Mouse (Mus musculus): ENCODE measurements around the gene Vps26c.
A peak's percentile ranks its signal among the peaks of the same experiment; 100 is the strongest.
"Not testable (repeated sequence)": the region's sequence is repeated elsewhere in the genome, so short reads cannot be mapped to it uniquely, and the experiment has no call there.

Vps26c gene

DNA sequence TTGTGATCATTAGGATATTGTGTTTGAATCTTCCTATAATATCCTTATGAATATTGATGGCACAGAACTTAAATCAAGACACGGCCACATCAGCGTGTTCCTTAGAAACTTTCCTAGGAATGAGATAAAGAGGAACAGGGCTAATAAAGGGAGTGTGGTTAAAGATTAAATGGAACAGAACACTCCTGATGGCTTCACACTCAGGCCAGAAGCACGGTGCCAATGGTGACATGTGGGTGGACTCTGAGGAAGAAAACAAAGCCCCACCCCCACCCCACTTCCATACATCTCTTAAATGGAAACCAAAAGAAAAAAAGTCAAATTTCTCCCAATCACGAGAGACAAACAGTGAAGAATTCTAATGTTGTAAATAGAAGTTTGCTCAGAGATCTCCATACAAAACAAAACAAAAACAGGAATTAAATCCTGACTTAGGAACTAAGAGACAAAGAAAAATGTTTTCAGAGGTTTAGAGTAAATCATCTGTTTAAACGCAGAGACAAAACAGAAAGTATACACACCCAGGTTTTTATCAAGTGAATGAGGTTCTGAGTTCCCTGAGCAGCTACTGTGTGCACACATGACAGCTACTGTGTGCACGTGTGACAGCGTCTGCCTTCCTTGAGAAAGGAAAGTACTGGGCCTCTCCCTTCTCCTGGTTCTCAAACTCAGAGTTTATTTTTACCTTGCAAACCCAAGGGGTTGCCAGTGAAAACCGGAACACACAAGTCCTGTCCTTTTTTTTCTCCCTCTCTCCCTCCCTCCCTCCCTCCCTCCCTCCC, 19.3 kb upstream of the Vps26c start:
- no peak for DNase-seq (ENCODE audit: low read depth, low spot score)

DNA sequence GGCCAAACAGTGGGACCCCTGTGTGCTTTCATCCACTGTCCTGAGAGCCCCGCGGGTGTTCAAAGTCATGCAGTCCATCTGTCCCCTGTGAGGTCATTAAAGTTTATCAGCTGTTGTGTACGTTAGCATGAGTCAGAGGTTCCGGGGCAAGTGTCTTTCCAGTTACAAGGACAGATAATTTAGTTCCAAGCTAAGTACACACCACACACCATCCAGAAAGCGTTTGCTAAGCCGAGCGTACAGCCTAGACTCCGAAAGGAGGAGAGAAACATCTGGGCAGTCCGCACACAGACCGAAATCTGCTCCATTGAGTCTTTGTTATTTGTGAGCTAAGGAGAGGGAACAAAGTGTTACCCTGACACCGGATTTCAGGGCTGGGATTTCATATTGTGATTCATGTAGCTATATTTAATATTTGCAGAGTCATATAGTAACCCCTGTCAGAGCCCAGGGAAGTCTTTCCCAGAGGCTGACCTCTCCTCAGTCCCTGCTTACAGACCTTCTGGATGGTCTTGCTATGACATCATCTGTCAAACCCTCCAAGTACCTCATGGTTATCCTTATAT, 18.0 kb upstream of the Vps26c start:
- no peak for DNase-seq (ENCODE audit: low read depth, low spot score)

DNA sequence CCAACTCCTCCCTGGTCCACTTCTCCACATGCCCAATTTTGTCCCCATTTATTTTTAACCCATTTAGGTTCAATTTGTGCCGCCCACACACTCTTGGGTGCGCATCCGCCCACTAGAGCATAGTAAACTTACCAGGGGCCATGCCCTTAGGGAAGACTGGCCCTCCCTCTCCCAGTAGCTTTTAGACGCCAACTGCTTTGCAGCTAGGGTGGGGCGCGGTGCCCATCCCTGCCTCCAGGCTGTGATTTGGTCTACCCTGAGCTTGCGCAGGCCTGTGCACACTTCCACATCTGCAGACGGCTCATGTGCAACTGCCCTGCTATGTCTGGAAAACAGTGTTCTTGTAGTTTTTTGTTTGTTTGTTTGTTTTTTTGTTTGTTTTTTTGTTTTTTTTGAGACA, 16.3 kb upstream of the Vps26c start:
- DNase-seq (ENCODE audit: low read depth, low spot score): no peak

DNA sequence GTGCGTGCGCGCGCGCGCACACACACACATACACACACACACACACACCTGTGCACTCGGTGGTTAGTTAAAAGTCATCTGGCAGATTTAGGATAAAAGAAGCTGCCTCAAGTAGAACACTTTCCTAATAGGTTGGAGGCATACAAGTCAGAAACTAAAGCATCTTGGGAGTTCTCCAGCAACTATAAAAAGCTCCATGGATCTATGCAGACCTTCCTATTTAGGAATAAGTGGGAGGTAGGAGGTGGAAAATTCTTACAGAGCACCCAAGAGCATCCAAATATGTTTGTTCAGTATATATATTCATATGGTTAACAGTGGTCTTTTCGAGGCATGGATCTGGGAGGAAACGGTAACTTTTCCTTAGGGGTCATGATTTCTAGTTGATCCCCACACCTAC, 13.5 kb upstream of the Vps26c start:
- no peak for DNase-seq (ENCODE audit: low read depth, low spot score)

DNA sequence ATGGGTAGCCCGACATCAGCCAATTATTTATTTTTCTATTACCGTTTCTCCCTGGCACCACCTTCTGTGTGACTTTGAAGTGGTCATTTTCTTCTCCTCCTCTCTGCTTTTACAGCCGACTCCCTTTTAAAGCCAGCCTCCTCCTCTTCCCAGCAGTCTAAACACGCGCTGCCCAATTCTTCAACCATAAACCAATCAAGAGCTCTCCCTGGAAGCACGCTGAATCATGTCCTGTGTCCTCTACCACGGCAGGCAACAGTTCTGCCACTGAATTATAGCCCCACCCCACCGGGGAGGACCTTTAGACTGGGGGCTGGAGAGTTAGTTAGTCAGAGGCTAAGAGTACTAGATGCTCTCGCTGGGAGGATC, 10.5 kb upstream of the Vps26c start:
- peak; percentile 26 for DNase-seq (ENCODE audit: low read depth, low spot score)

DNA sequence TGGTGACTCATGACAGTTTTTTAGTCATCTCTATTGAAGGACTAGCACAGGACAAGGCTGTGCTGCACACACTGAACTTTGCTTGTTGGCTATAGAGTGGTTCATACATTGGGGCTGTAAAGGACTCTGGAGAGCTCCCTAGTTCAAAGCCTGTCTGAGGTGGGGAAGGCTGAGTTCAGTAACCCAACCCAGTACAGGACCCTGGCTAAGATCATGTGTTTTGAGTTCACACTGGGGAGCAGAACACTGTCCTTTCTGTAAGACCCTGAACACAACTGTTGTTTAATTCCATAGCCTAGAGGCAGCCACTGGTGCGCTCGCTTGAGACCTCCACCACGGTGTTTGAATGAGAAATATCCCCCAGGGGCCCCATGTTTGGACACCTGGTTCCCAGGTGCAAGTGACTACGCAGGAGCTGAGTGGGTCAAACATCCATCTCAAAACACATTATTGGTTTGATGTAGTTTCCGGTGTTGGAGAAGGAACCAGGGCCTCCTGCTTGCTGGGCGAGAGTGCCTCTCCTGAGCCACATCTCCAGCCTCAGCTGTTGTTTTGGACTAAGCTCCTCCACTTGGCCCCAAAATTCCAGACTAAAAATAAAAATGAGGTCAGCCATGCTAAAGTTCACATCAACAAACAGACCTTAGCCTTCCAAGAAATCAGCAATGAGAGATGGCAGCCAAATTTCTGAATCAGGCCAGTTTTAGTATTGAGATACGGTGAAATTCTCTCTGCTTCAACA, 10.0 kb upstream of the Vps26c start:
- DNase-seq (ENCODE audit: low read depth, low spot score): peak; percentile 30

DNA sequence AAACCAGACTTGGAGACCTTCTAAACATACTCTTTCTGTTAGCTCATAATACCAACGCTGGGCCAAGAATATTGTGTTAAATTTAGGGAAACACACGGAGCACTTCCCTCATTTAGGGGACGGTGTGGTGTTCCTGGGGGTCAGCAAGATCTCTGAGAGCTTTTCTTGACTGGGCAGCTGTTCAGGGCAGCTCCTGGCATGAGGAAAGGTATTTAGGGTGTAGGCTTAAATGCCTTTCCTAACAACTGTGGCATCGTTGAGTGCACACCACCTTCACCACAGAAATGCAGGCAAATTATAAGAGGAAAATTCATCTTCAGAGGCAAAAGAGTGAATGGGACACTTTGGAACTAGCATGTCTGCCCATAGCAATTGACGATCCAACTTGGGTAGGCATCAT, 9.1 kb upstream of the Vps26c start:
- DNase-seq (ENCODE audit: low read depth, low spot score): no peak

DNA sequence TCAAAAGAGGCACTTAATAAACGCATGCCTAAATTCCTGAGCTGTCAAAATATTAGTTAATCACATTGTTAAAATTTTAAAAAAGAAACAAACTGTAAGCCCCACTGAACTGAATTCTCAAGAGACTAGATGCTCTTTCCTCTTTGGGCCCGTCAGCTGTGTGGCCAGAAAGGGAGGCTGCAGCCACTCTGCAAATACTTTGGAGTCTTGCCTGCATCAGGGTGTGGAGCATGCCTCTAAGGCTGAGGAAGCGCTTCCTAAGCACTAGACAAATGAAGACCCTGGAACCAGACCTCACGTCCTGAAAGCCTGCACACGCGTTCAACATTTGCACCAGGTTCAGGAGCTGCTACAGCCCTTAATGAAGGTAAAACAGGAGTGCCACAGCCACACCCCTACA, 7.0 kb upstream of the Vps26c start:
- no peak for DNase-seq (ENCODE audit: low read depth, low spot score)

DNA sequence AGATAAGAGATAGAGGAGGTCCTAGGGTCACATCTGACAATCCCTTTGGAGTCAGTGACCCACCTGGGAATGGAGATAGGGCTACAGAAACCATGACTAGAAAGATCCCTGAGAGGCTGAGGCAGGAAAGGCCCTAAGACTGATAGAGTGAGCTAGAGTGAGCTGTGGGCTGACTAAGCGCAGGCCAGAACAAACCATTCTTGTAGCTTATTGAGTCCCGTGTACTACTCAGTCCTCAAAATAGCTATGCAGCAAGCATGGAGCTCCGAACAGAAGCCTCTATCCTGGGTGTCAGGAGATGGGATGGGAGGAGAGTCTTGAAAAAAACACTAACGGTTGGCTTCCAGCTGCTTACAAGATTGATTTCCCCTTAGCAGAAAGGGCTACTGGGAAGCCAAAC, 4.6 kb upstream of the Vps26c start:
- no peak for DNase-seq (ENCODE audit: low read depth, low spot score)

DNA sequence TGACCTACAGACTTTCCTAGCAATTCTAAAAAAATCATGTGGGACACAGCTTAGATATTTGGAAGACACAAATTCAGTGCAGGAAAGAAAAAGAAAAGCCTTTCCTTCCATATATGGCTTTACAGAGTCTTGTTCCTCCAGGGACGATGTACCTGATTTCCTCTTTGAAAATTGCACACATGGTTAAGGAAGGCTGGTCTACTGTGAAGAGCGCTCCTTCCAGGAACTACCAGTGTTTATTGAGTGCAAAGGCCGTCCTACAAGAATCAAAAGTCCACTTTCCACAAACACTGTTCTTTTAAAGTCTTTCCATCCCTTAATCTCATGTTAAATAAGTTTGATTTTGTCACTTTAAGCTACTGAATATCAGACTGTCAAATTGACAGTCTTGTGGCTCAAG, 916 bp upstream of the Vps26c start:
- DNase-seq (ENCODE audit: low read depth, low spot score): no peak

DNA sequence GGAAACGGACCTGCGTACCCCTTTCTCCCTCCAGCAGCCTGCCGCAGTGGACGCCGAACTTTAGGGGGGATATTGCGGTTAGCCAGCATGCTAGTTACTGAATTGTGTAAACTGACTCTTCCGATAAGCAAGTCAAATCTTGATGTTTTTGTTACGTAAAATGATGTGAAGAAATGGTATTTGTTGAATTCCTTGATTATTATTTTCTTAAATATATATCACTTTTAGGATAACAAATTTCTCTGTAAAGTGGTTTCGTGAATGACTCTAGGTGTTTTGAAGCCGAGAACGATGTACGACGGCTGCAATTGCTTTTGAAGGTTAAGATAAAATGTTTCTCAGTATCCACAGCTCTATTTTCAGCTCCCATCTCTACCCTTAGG, 513 bp upstream of the Vps26c start:
- no peak for DNase-seq (ENCODE audit: low read depth, low spot score)

DNA sequence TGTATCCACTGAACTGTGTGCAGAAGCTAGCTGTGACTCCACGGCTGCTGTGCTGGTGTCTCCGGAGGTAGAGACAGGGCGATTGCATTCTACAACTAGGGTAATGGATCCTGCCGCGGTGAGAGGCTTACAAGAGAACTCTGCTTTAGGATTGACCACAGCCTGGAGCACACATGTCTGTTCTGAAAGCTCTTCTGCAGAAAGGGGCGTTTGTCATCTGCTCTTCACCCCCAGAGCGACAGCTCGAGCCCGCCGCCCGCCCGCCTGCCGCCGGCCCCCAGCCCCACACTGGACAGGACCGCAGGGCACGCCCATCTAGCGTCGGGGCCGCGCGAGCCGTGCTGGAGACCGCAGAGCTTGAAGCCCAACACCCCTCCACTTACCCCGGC, 681 bp downstream of the Vps26c start:
- DNase-seq (ENCODE audit: low read depth, low spot score): no peak

DNA sequence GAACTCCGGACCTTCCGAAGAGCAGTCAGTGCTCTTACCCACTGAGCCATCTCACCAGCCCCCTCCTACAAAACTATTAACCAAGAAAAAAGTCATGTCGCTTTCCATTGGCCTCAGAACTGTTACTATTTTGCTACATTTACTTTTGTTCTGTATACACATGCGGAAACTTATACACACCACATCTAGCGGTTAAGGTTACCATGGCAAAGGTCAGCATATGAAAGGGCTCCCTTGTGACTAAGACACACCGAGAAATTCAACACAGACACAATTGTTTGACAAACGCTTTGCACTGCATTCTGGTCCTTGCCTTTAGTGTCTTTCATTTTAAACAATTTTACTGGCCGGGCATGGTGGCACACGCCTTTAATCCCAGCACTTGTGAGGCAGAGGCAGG, 1.9 kb downstream of the Vps26c start:
- DNase-seq (ENCODE audit: low read depth, low spot score): no peak

DNA sequence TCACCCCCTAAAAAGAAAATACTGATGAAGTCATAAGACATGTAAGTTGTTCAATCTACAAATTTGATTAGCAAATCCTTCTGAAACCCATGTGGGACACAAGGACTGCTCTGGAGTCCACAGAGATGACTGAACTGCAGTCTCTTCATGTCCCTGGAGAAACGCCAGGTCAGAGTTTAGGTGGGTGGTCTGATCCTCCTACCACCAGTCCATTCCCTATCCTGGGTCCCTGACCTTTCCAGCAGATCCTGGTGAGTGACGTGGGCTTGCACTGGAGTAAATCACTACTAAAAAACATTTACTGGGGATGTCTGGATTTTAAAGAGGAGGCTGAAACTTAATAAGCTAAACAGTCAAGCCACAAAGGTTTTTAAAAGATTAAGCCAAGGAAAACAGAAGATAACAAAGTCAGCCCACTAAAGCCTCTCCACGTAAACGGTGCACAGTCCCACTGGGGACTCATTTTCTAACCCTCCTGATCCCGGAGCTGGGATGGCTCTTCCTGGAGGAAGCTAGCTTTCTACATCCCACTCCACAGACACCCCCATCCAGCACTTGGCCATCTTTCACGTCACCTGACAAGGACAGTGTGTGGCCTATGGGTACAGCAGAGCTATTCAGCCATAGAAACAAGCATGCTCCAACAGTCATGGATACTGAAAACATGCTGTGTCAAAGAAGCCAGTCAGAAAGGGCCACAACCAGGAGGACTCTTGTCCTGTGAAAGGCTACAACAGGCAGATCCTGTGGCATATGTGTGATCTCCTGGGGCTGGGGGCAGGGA, 2.8 kb downstream of the Vps26c start:
- no peak for DNase-seq (ENCODE audit: low read depth, low spot score)

DNA sequence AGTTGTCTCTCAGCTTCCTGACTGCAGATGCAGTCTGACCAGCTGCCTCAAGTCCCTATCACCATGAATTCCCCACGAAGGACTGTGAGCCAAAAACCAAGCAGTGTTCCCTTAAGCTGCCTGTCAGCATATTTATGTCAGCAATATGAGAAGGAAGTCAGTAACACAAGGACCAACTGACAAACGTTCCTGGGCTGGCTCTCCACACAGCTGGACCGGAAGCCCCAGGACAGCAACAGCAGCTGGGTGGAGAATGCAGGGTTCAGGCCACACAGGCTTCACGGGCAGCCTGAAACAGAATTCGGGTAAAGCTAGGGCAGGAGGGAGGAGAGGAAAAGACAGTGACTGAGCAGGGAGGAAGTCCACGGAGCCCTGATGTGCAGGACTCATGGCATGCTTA, 7.6 kb downstream of the Vps26c start:
- DNase-seq (ENCODE audit: low read depth, low spot score): no peak

DNA sequence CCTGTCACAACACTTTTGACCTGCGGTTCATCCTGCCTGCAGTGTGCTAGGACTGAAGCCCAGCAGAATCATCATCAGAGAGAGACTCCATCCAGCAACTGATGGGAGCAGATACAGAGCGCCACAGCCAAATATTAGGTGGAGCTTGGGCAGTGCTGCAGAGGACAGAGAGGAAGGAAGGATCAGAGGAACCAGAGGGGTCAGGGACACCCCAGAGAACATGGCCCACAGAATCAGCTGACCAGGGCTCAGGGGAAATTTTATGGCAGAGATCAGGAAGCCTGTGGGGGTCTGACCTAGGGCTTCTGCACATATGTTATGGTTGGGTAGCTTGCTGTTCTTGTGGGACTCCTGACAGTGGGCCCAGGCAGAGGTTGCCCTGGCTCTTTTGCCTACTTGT, 9.0 kb downstream of the Vps26c start:
- no peak for DNase-seq (ENCODE audit: low read depth, low spot score)

DNA sequence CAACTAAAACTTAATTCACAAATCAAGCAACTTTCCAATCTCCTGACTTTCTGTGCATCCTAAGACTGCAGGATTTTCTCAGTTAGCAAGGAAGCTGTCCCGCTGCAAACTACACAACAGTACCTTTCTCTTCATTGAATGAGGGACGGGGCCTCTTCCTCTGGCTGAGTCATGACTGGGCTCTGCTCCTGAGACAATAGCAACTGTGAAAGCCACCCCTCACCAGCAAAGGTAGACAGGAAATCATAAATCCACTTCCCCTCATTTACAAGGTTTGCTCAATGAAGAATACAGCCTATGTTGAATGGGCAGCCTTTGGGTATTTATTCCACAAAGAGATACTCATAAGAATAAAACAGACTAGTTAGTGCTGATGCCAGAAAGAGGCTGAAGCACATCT, 16.6 kb downstream of the Vps26c start:
- DNase-seq (ENCODE audit: low read depth, low spot score): peak; percentile 56

DNA sequence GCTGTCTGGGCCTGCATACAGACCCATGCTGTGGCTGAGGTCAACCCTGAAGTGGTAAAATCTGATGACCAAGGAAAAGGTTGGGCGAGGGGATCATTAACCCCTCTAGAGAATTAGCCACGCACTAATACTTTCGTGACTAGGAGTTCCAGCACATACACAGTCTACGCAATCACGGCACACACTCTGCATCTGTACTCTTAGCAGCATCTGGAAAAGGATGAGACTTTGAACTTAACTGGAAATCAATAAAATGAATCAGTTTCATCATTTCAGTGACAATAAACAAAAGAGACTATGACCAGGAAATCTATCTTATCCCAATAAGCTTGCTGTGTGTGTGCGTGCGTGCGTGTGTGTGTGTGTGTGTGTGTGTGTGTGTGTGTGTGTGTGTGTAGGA, 17.9 kb downstream of the Vps26c start:
- DNase-seq (ENCODE audit: low read depth, low spot score): no peak

DNA sequence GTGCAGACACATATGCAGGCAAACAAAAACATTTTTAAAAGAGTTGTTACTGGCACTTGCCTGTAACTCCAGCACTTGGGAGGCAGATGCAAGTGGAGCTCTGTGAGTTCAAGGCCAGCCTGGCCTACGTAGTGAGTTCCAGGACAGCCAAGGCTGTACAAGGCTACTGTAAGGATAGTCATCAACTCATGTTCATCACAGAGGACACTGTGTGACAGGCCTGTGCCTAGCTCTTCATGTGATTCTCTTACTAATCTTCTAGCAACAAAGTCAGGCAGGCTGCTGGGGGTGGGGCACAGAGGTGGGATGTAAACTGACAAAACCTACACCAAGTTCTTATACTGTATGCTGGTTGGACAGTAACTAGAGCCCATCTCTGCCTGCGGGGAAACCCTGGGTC, 19.6 kb downstream of the Vps26c start:
- no peak for DNase-seq (ENCODE audit: low read depth, low spot score)

DNA sequence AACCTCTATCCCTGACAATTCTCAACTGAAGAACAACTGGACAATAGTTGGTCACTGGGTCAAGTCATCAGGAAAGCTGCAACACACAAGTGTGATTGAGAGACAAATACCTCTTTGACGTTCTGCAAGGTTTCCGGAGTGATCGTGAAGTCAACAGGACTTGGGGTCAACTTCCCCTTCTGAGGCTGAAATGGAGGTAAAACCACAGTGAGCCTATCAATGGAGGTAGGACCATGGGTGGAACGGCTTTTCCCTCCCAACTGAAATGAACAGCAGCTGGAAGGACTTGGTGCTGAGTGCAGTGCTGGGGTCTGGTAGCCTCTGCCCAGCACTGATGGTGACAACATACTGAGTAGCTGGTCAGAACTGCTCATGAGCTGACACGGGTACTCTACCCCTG, 22.4 kb downstream of the Vps26c start:
- no peak for DNase-seq (ENCODE audit: low read depth, low spot score)

DNA sequence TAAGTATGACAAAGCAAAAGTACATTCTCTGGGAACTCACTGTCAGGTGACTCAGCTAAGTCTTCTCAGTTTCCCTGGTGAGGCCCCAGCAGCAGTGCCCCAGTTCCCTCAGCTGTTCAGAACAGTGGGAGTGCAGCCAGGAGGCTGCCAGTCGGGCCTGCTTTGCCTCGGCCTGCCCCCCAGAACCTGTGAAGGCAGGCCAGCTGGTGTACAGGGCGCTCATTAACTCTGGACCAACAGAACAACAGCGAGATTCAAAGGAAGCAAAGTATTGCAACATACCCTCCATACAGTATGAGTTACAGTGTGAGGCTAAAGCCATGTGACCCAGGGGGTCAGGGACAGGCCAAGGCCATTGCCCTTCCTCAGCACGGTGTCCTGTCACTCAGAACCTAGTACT, 28.7 kb downstream of the Vps26c start:
- no peak for DNase-seq (ENCODE audit: low read depth, low spot score)

DNA sequence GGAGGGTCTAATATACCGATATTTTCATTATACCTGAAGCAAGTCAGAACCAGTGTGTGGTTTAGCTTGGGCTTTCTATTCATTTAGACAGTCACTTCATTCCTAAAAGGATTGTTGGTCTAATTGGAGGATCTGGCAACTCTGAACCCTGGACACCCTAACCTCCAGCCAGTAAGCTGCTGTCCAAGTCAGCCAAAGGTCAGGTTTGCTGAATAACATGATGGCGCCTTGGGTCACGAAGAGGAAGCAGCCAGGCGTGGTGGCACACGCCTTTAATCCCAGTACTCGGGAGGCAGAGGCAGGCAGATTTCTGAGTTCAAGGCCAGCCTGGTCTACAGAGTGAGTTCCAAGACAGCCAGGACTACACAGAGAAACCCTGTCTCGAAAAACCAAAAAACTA, 29.5 kb downstream of the Vps26c start:
- DNase-seq (ENCODE audit: low read depth, low spot score): not testable (repeated sequence)
